Mouse (Mus musculus): ENCODE measurements around the gene Endog.

DNA sequence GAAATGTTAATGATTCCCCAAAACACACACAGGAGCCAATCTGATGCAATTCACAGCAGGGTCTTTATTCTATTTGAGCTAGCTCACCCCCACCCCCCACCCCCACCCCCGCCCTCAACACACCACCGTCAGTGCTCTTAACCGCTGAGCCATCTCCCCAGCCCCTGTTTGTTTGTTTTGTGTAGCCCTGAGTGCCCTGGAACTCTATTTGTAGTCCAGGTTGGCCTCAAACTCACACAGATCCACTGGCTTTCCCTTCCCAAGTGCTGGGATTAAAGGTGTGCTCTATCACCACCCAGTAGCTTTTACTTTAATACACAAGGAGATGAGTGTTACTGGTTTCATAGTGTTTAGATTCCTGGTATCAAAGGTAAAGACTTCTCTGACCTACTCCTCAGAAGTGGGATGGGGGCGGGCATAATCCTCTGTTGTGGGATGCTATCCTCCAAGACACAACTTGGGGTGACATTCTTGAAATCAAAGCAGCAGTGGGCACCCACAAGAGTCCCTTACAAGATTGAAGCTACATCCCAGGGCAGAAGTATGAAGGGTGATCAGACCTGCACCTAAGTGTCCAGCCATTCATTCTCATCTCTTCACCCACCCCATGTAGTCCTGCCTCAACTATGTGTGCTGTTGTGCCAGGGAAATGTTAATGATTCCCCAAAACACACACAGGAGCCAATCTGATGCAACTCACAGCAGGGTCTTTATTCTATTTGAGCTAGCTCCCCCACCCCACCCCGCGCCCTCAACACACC, 40.3 kb downstream of the Endog start:
- TF ChIP-seq CTCF (IDR thresholded peaks at IDR 0.05; ENCODE audit: borderline replicate concordance, extremely low read depth, insufficient read depth, insufficient read length) = no peak
- TF ChIP-seq POLR2A (IDR thresholded peaks at IDR 0.05; ENCODE audit: borderline replicate concordance, extremely low read depth, insufficient read depth, insufficient read length, poor library complexity, severe bottlenecking) = no peak

Data from brain, embryonic 14.5 days (tissue).